Mouse (Mus musculus) mesoderm, embryonic 11.5 days (tissue): ENCODE data around the gene Msi1.

ENCODE experiments used
- DNase-seq: peaks from one replicate; pipeline ENCODE4 v3.0.0-alpha.2; 2012; ENCODE audit warnings: low read depth, low spot score

Gene Msi1

GRCm38 (mm10) chr5:115429359-115430186 is at the start of gene Msi1:
TSS of gene Msi1 (plus strand) at chr5:115429599.
- no peak for DNase-seq

- no peak for DNase-seq
Measured at GRCm38 (mm10) chr5:115391935-115392334, 37.5 kb upstream of the Msi1 start.

- DNase-seq: no peak
Measured at GRCm38 (mm10) chr5:115392969-115393368, 36.4 kb upstream of the Msi1 start.

GRCm38 (mm10) chr5:115394223-115394622 is 35.2 kb upstream of the Msi1 start:
- DNase-seq: peak; percentile 38

GRCm38 (mm10) chr5:115394836-115395235 is 34.6 kb upstream of the Msi1 start:
- DNase-seq: no peak

GRCm38 (mm10) chr5:115396654-115397053 is 32.7 kb upstream of the Msi1 start:
- no peak for DNase-seq

GRCm38 (mm10) chr5:115397839-115398780 is 31.3 kb upstream of the Msi1 start:
- peak; percentile 85 for DNase-seq

GRCm38 (mm10) chr5:115402063-115402462 is 27.3 kb upstream of the Msi1 start:
- no peak for DNase-seq

- DNase-seq: no peak
Measured at GRCm38 (mm10) chr5:115403436-115404140, 25.8 kb upstream of the Msi1 start.

- DNase-seq: peak; percentile 76
Measured at GRCm38 (mm10) chr5:115404241-115404794, 25.1 kb upstream of the Msi1 start.

GRCm38 (mm10) chr5:115405205-115405604 is 24.2 kb upstream of the Msi1 start:
- DNase-seq: no peak

GRCm38 (mm10) chr5:115408110-115408509 is 21.3 kb upstream of the Msi1 start:
- peak; percentile 47 for DNase-seq

GRCm38 (mm10) chr5:115415111-115416085 is 14.0 kb upstream of the Msi1 start:
- no peak for DNase-seq

GRCm38 (mm10) chr5:115428831-115429358 is 504 bp upstream of the Msi1 start:
- DNase-seq: no peak

- DNase-seq: no peak
Measured at GRCm38 (mm10) chr5:115430187-115430960, 975 bp downstream of the Msi1 start.

- DNase-seq: peak; percentile 76
Measured at GRCm38 (mm10) chr5:115431061-115431897, 1.9 kb downstream of the Msi1 start.

GRCm38 (mm10) chr5:115431898-115432259 is 2.5 kb downstream of the Msi1 start:
- no peak for DNase-seq

- no peak for DNase-seq
Measured at GRCm38 (mm10) chr5:115432395-115432794, 3.0 kb downstream of the Msi1 start.
